ENCODE assay signal across 23 mouse cellular contexts in the genomic region with DNA sequence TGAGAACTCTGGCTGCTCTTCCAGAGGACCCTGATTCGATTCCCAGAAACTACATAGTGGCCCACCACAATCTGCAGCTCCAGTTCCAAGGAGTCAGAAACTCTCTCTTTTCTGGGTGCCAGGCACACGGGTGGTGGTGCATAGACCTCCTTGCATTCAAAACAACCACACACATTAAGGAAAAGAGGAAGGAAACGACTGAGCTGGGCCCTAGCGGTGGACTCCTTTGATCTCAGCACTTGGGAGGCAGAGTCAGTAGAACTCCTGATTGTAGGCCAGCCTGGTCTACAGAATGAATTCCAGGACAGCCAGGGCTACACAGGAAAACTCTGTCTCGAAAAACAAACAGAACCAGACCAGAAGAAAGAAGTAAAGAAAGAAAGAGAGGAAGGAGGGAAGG. TPM values are rescaled to one million over a fixed set of nuclear protein-coding genes. Genes with fewer than 3 reads are reported as not detected.
"Had no signal": no experiment of that assay in that cellular context is flagged by ENCODE, and none has a peak within 500 bp of the region (broad histone marks: within the 10 kb centered on the region; RNA-seq: fewer than 3 reads in every experiment).

No protein-coding gene starts in this region.

- H3K27ac ChIP-seq: kidney, embryonic 15.5 days; limb, embryonic 12.5 days; limb, embryonic 15.5 days; liver, embryonic 12.5 days; liver, embryonic 15.5 days had no signal

- H3K9ac ChIP-seq: kidney, embryonic 15.5 days; limb, embryonic 12.5 days; limb, embryonic 15.5 days; liver, embryonic 12.5 days; liver, embryonic 15.5 days had no signal

- H3K4me2 ChIP-seq: kidney, embryonic 15.5 days; limb, embryonic 12.5 days; limb, embryonic 15.5 days; liver, embryonic 12.5 days; liver, embryonic 15.5 days; midbrain, embryonic 11.5 days had no signal

- H3K9me3 ChIP-seq: kidney, embryonic 15.5 days; limb, embryonic 12.5 days; limb, embryonic 15.5 days; liver, embryonic 12.5 days; liver, embryonic 15.5 days had no signal

- H3K4me3 ChIP-seq: kidney, embryonic 15.5 days; limb, embryonic 12.5 days; limb, embryonic 15.5 days; liver, embryonic 12.5 days; liver, embryonic 15.5 days had no signal

- H3K36me3 ChIP-seq: kidney, embryonic 15.5 days; limb, embryonic 12.5 days; limb, embryonic 15.5 days; liver, embryonic 12.5 days; liver, embryonic 15.5 days had no signal

- ATAC-seq: liver, embryonic 12.5 days had no signal

- H3K27me3 ChIP-seq: kidney, embryonic 15.5 days; limb, embryonic 12.5 days; limb, embryonic 15.5 days; liver, embryonic 12.5 days; liver, embryonic 15.5 days had no signal

- DNase-seq: kidney, adult 8-10 months; kidney, postnatal 10 days; kidney, postnatal 36 days; left cerebral cortex, postnatal 4 days; lung, adult 2 months; lung, postnatal 14 days; lung, postnatal 4 days; midbrain, embryonic 14.5 days; thymus, postnatal 25 days had no signal

RNA-seq across cellular contexts. Expression of gene Shisal2a, which starts 59.6 kb away (rescaled TPM):
- total RNA-seq: layer of hippocampus, postnatal 14 days; left cerebral cortex, adult 8-10 months; left cerebral cortex, postnatal 14 days; left cerebral cortex, postnatal 4 days; megakaryocyte progenitor cell, adult 5-6 weeks; megakaryocyte-erythroid progenitor cell, adult 5-6 weeks had no signal
- polyA plus RNA-seq: liver, embryonic 12.5 days; small intestine, adult 2 months; spleen, adult 2 months; thymus, postnatal 0 days had no signal
